19 mouse cellular contexts compared by ENCODE assay signal in the genomic region with DNA sequence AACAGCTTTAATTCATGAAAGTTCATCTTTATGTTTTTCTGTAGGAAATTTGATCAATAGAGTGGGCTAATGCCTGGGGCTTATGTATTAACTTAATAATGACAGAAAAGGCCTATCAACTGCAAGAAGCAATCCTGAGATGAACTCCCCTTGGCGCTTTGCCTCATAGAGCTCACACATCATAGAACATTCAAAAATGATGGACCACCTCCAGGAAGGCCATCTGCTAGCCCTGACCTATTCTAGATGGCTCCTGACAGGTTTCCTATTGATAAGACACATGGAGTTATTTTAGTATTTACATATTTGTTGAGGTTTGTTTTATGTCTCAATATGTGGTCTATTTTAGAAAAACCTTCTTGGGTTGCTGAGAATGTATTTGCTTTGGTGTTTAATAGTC.
DNase-seq lines count a peak whose midpoint lies in the region; TF ChIP-seq lines count a peak whose summit lies in the region.
"Had no signal": no experiment of that assay in that cellular context is flagged by ENCODE, and none has a peak within 500 bp of the region (broad histone marks: within the 10 kb centered on the region; RNA-seq: fewer than 3 reads in every experiment).

No protein-coding gene starts in this region.

- TF ChIP-seq POLR2A in brain, embryonic 14.5 days (IDR thresholded peaks at IDR 0.05; ENCODE audit: borderline replicate concordance, extremely low read depth, insufficient read depth, insufficient read length, poor library complexity, severe bottlenecking) = no peak

- no peak for TF ChIP-seq CTCF in brain, embryonic 14.5 days (IDR thresholded peaks at IDR 0.05; ENCODE audit: borderline replicate concordance, extremely low read depth, insufficient read depth, insufficient read length)

- peak; percentile 8 for DNase-seq in brain, embryonic 14.5 days (ENCODE audit: low read depth)
- DNase-seq in cerebellum, adult 11 months = peak; percentile 47
- peak; percentile 82 for DNase-seq in cerebellum, adult 9-10 months
- DNase-seq in cerebellum, postnatal 36 days = peak; percentile 65 to 74
- no peak for DNase-seq in urinary bladder, postnatal 10 days (ENCODE audit: low spot score)
- DNase-seq in heart, postnatal 14 days = no peak
- DNase-seq: adrenal gland, postnatal 25 days; B cell, adult 2 months; embryo, embryonic 11 days; gastrocnemius, postnatal 25 days; heart, adult 18-20 months; heart, postnatal 4 days; kidney, adult 11 months; kidney, postnatal 25 days; liver, embryonic 13.5 days; lung, adult 18-20 months; right cerebral cortex, postnatal 4 days; thymus, adult 2 months; thymus, postnatal 4 days had no signal

- intact Hi-C loops in heart, postnatal 14 days (cut with DNase I) = no loop called here

Comparison
In these comparisons a context has a peak if more than half of its experiments do, and no peak if none do; other contexts are left out.
1. DNase-seq: peak in brain, embryonic 14.5 days (single experiment), cerebellum, adult 11 months (single experiment), cerebellum, adult 9-10 months (single experiment) and cerebellum, postnatal 36 days (2 of 2); none in urinary bladder, postnatal 10 days (single experiment) and heart, postnatal 14 days (0 of 2).